Mouse (Mus musculus): ENCODE data around the gene Mpi.

- TF ChIP-seq CTCF (IDR thresholded peaks at IDR 0.05; ENCODE audit: borderline replicate concordance, insufficient read depth, low read length) (no peak), POLR2A (IDR thresholded peaks at IDR 0.05; ENCODE audit: low read depth, low read length) (no peak)
Measured at GRCm38 (mm10) chr9:57501452-57501851, 51.1 kb downstream of the Mpi start.
